Mouse (Mus musculus) retina, adult 2 months (tissue): Measurements from ENCODE around the gene Nktr.
A peak's percentile ranks its signal among the peaks of the same experiment; 100 is the strongest.

ENCODE experiments used
- DNase-seq: peaks from one replicate; pipeline ENCODE4 v3.0.0-alpha.2; 2012; ENCODE audit warnings: low read depth, low spot score

Gene Nktr

GRCm38 (mm10) chr9:121718792-121719318, at the start of gene Nktr:
Nktr (plus strand) TSS chr9:121719169.
- DNase-seq, result peak; percentile 95

- DNase-seq, result no peak
Measured at GRCm38 (mm10) chr9:121669348-121669791, 49.6 kb upstream of the Nktr start.

- DNase-seq, result no peak
Measured at GRCm38 (mm10) chr9:121671300-121671699, 47.7 kb upstream of the Nktr start.

- no peak for DNase-seq
Measured at GRCm38 (mm10) chr9:121672311-121672710, 46.7 kb upstream of the Nktr start.

GRCm38 (mm10) chr9:121673716-121674115, 45.3 kb upstream of the Nktr start:
- DNase-seq, result no peak

- no peak for DNase-seq
Measured at GRCm38 (mm10) chr9:121675011-121675410, 44.0 kb upstream of the Nktr start.

- no peak for DNase-seq
Measured at GRCm38 (mm10) chr9:121675556-121675955, 43.4 kb upstream of the Nktr start.

- no peak for DNase-seq
Measured at GRCm38 (mm10) chr9:121677069-121677468, 41.9 kb upstream of the Nktr start.

- DNase-seq, result no peak
Measured at GRCm38 (mm10) chr9:121677476-121677875, 41.5 kb upstream of the Nktr start.

- DNase-seq, result no peak
Measured at GRCm38 (mm10) chr9:121679549-121679948, 39.4 kb upstream of the Nktr start.

GRCm38 (mm10) chr9:121681191-121681590, 37.8 kb upstream of the Nktr start:
- no peak for DNase-seq

GRCm38 (mm10) chr9:121682037-121682680, 36.8 kb upstream of the Nktr start:
- no peak for DNase-seq

- no peak for DNase-seq
Measured at GRCm38 (mm10) chr9:121684702-121685101, 34.3 kb upstream of the Nktr start.

GRCm38 (mm10) chr9:121690200-121690651, 28.7 kb upstream of the Nktr start:
- peak; percentile 66 for DNase-seq

- no peak for DNase-seq
Measured at GRCm38 (mm10) chr9:121690734-121691133, 28.2 kb upstream of the Nktr start.

GRCm38 (mm10) chr9:121694736-121695135, 24.2 kb upstream of the Nktr start:
- DNase-seq, result no peak

- DNase-seq, result no peak
Measured at GRCm38 (mm10) chr9:121696626-121697025, 22.3 kb upstream of the Nktr start.

GRCm38 (mm10) chr9:121697150-121698049, 21.6 kb upstream of the Nktr start:
- no peak for DNase-seq

GRCm38 (mm10) chr9:121704261-121704645, 14.7 kb upstream of the Nktr start:
- no peak for DNase-seq

GRCm38 (mm10) chr9:121704646-121705625, 14.0 kb upstream of the Nktr start, which contains the start of gene Sec22c:
Sec22c (minus strand) TSS chr9:121705490.
- peak; percentile 81 for DNase-seq

GRCm38 (mm10) chr9:121706029-121706675, 12.8 kb upstream of the Nktr start:
- DNase-seq, result no peak
